Mouse (Mus musculus): ENCODE measurements around the gene Pnliprp1.

The Pnliprp1 gene

DNA sequence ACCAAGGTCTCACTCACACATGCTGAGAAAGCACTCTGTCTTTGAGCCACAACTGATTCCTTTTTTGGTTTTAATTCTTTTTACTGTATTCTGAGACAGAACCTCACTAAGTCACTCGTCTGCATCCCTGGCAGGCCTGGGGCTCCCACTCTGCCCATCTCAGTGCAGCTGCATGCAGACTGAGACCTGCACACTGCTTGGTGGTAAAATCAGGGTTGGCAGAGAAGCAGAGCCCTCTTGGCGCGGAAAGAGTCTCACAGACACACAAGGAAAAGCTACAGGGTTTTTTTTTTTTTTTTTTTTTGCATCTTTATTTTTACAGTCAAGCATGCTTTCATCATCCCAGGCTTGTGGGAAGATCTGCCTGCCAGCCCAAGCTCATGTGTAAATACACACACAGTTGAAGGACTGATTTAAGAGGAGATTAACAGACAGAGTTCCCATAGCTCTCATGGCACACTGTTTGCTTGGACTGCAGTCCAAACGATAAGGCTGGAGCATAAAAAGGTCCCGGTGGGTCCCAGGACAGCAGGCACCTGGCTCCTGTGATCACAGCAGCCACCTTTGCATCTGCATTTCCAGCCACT, at the start of gene Pnliprp1:
Gene Pnliprp1 (plus strand): TSS at position 443 of the 587 bp plus-strand sequence.
- no peak for DNase-seq (ENCODE audit: low spot score)

DNA sequence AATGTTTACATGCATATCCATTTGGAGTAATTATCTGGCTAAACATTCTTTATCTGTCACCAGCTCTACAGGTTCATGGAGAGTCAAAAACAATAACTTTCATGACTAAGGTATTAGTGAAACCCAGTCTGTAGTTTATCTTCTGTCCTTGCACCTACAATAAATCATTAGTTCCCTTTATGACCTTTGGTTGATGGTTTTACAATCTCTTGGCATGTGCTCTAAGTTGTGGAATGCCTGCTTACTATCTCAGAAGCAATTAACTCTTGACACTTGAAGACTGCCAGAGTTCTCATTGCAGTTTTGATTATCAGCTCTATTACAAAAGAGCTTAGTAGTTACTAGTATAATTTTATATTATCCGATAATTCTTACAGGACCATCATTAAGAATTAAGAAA, 39.8 kb upstream of the Pnliprp1 start:
- no peak for DNase-seq (ENCODE audit: low spot score)

DNA sequence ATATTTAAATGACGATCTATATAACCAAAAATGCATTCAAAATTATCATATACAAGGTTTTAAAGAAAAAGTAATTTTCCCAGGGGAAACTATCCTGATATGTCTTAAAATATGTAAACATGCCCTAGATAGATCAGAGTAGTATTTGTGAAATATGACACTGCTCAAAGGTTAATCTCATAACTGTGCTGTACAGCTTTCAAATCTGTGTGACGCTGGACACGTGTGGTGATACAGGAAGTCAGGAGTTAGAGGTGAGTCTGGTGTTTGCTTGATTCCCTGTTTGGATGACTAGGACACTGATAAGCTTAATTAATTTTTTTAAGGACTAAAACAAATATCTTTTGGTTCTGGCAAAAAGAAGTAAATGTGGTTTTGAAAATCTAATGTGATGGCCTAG, 33.4 kb upstream of the Pnliprp1 start:
- no peak for DNase-seq (ENCODE audit: low spot score)

DNA sequence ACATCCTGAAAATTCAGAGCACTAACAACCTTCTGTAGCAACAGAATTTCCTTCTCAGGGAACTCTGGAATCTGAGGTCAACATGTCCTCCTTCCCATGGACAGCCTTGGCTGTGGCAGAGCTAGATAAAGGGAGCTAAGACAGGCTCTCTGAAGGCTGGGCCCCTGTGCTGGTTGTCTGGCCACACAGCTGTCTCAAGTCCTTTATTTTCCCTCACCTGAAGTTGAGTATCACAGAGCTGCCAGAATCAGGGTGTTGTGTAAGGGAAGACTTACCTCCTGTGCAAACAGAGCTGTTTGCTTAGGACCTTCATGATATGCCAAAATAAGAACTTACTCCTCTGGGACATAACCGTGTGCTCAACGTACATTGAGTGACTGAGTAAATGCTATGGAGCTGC, 32.5 kb upstream of the Pnliprp1 start:
- DNase-seq (ENCODE audit: low spot score), result no peak

DNA sequence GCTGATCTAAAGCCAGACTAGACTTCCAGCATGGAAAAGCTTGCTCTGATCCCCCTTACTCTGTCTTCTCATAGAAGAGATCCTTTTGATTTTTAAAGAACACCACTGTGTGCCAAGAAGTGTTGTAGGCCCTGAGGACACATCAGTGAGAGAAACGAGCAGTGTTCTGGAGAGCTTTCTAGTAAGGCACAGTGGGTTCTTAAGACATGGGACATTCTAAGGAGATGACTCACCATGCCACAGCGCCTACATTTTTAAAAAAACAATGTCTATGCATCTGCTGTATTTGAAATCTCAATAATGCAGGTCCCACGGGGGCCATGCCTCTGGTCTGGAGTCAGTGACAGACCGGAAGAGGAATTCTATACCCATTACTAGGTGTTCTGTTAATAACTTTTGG, 24.1 kb upstream of the Pnliprp1 start:
- no peak for DNase-seq (ENCODE audit: low spot score)

DNA sequence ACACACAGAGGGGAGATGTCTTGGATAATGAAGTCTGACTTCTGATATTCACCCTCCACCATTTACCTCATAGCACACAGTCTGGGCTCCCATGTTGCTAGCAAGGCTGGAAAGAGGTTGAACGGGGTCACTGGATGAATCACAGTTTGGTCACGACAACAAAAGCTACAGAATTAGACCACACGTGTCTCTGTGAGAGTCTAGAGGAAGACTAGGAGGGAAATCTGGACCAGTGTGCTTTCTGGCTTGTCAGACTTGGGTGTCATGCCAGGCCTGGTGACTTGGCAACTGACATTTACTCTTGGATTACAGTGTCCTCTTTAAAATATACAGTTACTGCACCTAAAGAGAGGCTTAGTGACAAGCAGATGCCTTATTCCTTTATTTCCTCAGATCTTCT, 20.1 kb upstream of the Pnliprp1 start:
- DNase-seq (ENCODE audit: low spot score), result no peak

DNA sequence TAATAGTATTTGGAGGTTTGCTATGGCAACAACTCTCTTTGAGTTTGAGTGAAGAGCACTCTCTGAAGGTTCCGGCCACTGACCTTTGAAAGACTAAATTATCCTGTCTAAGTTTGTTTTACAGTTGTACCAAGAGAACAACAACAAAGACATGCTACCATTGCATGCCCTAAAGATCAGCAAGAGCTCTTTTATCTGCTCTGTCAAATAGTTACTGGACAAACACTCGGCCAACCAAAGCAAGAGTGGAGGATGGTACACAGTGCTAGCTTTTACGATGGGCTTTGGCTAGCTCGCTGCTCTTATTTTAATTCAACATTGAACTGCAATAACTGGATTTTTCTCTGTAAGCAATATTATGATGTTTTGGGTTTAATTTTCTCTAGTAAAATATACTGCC, 10.8 kb upstream of the Pnliprp1 start:
- DNase-seq (ENCODE audit: low spot score), result no peak

DNA sequence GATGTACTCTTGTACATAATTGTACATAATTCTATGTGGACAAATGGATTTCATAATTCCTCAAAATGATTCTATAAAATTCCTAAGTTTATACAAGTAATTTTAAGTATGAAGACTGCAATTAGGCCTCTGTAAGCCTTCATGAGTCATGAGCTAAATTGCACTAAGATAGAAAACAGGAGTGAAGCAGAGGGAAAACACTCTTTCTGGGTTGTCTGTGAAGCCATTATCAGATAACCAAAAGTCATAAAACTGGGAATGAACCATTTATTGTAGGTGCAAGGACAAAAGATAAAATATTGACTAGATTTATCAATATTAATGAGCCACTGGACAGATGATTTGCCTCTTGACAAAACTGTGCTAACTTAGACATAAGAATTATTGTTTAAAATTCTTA, 8.2 kb upstream of the Pnliprp1 start:
- DNase-seq (ENCODE audit: low spot score), result no peak

DNA sequence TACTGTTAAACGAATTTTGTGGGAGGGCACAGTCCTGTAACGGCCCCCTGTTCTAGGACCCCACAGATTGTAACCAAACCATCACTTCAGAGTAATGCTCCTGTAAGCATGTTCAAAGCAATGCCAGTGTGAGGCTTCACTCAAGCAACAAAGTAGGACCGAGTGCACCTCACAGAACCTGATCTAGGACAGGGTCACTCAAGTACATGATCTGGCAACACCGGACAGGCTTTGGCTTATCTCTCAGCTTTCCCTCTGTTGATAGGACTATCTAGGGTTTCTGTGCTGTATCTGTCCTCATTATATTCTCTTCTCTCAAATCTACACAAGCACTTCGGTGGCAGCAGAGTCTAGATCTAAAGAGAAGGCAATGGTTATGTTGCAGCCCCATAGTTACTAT, 2.1 kb upstream of the Pnliprp1 start:
- DNase-seq (ENCODE audit: low spot score), result no peak

DNA sequence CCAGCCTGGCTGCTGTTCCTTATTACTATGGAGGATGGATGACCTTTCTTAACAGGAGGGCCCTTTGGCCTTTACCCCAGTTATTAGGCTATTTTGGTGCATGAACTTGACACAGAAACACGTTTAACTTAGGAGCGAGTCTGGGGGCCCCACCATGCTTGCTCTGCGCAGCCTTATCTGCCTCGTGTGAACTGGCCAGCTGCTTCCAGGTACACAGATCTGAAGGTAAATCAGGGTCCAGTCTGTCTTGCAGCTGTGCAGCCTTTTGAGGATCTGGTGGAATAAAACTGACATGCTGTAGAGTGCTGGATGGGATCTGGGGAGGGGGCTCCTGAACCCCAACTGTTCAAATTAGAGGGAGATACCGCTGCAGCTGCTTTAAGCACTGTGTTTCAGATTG, 931 bp upstream of the Pnliprp1 start:
- DNase-seq (ENCODE audit: low spot score), result no peak

DNA sequence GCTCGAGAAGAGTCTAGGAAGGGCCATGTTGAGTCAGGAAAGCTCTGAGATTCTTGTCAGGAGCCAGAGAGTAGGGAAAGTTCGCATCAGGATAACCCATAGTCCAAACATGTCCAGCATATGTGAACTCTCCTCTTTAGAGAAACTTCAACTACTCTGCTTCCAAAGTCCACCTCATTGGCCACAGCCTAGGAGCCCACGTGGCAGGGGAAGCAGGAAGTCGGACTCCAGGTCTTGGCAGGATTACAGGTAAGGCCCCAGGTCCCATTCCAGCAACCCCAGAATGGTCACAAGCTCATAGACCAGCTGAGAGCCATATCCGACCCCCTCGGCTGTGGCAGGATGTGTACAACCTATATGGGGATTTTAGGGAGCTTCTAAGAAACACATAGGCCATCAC, 4.5 kb downstream of the Pnliprp1 start:
- DNase-seq (ENCODE audit: low spot score), result no peak

DNA sequence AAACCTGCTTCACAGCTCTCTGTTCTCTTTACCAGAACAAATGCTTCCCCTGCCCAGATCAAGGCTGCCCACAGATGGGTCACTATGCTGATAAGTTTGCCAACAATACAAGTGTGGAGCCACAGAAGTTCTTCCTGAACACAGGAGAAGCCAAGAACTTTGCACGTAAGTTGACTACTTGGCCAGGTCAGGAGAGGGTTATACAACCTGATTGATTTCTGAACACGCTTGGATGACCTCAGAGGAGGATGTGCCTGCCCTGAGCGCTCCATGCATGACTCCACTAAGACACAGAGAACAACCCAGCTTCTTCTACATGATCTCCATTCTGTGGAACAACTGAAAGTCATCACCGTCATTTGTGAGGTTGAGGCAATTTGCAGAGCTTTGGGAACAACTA, 9.4 kb downstream of the Pnliprp1 start:
- no peak for DNase-seq (ENCODE audit: low spot score)

DNA sequence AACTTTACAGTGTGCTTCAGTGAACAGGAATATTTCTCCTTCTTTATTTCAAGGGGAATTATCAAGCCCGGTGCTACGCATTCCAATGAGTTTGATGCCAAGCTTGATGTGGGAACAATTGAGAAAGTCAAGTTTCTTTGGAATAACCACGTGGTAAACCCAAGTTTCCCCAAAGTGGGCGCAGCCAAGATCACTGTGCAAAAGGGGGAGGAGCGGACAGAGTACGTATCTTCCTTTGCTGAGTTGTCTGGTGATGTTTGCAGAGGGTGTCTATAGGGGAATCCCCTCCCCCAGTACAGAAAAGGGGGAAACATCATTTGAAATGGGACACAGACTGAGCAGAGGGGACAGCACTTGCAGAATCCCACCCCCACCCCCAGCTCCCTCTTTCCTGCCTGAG, 12.3 kb downstream of the Pnliprp1 start:
- DNase-seq (ENCODE audit: low spot score), result no peak

DNA sequence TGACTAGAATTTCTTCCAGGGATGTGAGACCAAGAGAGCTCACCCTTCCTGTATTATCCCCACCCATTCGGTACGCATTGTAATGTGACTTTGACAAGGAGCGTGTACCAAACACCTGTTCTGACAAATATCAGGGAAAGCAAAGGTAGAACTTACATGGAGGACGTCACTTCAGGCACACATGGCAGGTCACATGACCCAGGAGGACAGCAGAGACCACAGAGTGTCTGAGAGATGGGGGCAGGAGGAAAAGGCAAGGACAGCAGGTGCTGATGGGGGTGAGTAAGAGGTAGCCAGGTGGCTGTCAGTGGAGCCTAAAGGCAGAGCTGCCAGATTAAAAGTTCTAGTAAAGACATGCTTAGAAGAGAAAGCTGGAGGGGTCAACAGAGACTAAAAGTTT, 14.0 kb downstream of the Pnliprp1 start:
- DNase-seq (ENCODE audit: low spot score), result no peak

DNA sequence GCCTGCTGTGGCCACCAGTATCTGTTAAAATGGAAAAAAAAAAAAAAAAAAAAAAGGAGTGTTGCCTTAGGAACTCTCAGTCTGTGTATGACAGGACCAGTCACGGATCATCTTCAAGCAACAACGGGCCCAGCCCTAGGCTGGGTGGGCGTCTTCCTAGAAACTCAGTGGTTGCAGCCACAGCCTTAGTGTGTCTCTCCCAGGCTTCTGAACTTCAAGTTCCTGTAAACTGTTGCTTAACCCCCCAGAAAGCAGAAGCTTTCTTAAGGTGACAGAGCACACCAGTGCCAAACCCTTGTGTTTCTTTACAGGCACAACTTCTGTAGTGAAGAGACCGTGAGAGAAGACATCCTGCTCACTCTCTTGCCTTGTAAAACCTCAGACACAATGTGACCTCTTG, 15.0 kb downstream of the Pnliprp1 start:
- DNase-seq (ENCODE audit: low spot score), result no peak

DNA sequence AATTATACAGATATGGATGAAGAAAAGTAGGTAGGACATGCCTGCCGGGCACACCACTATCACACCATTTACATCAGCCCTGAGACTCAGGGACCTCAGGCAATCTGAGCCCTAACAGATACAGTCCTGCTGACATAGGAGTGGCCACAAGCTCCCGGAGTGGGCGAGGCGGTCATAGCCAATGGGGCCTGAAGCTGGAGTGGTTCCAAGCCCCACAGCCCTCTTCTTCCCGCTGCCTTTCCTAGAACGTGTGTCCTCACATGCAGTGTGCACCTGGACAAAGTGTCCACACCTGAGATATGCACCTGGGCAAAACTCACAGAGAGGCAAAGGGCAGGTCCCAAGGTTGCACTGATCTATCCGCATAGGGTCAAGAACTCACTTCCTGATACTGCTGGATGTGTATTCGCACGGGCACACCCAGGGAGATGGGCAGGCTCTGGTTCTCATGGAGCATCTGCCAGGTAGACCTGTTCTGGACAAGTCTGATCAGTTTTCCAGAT, 18.9 kb downstream of the Pnliprp1 start:
- no peak for DNase-seq (ENCODE audit: low spot score)

DNA sequence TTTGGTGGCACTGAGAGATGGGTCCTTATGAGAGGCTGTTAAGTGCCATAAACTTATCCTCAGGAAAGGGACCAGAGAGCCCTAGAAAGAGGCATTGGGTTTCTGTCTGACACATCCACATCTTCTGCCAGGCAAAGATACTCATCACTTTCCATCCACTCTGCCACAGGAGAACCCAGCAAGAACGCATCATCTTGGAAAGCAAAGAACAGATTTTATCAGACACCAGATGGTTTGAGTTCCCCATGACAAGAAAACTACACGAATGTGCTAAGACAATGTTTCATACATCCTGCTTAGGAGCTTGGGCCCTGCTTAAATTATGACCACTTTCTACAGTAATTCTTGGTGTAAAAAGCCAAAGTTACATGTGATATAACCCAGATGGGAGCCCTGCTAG, 22.1 kb downstream of the Pnliprp1 start:
- peak; percentile 11 for DNase-seq (ENCODE audit: low spot score)

DNA sequence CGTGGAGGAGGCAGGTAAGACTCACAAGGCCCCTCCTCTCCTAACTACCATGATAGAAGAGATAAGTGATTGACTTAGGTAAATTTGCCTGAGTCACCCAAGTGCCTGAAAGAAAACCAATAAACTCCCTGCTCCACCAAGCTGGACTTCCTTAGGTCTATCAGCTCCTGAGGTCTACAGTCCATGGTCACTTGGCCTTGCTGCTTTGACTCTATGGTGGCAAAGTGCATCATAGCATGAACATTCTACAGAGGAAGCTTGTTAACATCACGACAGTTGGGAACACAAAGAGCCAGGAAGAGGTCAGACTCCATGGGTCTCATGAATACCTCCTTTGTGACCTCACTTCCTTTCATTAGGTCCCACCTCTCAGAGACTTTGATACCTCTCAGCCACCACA, 22.8 kb downstream of the Pnliprp1 start:
- DNase-seq (ENCODE audit: low spot score), result no peak

DNA sequence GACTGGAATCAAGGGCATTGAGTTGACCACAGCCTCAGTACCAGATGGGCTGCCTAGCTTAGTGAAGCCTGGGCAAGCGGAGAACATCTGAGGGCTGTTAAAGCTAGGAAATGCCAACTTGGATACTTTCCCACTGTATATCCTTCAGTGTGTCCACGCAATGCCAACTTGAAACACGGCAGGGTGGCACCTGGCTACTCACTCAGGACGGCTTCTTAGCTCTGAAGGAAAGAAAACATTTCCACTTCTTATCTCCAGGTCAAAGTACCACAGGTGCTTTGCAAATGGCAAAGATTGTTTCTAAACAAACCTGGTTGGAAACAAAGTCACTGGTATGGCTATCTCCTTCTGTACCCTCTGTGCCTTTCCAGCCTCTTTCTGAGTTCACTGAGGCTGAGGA, 30.2 kb downstream of the Pnliprp1 start:
- no peak for DNase-seq (ENCODE audit: low spot score)

DNA sequence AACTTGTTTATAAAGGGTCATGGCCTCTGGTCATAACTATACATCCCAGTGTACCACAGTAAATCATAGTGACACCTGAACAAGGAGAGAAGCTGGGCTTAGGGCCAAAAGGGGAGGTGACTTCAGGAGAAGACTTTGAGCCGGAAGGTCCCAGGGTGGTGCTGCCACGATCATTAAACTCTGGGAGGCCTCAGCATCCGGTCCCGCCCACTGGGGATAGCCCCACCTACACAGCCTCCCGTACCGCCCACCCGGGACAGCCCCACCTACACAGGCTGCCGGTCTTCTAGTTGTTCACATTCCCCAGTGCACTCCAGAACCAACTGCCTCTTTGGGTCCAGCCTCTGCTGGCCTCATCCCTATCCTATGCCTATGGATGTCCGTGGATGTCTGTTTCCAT, 30.7 kb downstream of the Pnliprp1 start, which contains the start of gene Pnliprp2:
Gene Pnliprp2 (plus strand): TSS at position 297 of the 400 bp plus-strand sequence.
- DNase-seq (ENCODE audit: low spot score), result no peak

DNA sequence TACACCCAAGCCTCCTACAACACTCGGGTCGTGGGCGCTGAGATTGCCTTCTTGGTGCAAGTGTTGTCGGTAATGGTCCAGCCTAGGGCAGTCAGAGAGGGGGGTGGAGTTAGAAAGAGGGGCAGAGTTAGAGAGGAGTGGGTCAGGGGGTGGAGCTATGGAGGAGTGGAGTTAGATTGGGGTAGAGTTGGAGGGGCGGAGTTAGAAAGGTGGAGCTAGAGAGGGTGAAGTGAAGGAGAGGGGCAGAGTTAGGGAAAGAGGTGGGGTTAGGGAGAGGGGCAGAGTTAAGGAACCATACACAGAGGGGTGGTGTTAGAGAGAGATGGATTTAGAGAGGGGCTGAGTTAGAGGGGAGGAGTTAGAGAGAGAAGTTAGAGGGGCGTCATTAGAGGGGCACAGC, 33.6 kb downstream of the Pnliprp1 start:
- DNase-seq (ENCODE audit: low spot score), result no peak

DNA sequence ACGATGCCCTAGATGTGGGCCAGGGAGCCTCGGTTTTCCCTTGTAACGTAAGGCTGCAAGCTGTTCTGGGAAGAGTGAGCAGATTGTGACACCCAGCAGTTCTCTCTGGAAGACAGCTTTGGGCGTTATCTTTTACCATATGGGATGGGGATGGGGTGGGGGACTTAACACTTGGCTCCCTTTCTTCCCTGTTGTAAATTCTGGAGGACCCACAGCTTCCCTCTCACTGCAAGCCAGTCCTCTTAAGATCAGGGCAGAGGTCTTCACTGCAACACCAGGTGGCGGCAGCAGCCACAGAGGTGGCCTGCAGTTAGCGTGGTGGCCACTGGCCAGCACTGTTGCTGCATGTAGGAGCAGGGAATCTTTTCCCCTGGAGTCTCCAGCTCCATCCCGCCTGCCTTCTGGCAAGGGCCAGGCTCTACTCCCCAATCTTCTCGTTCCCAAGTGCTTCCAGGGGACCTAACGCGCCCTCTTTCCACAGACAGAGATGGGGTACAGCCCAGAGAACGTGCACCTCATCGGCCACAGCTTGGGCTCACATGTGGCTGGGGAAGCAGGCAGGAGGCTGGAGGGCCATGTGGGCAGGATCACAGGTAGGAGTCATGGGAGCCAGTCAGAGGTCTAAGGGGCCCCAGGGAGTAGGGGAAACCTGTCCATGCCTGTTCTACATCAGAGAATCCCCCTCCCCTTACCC, 34.3 kb downstream of the Pnliprp1 start:
- DNase-seq (ENCODE audit: low spot score), result peak; percentile 65

DNA sequence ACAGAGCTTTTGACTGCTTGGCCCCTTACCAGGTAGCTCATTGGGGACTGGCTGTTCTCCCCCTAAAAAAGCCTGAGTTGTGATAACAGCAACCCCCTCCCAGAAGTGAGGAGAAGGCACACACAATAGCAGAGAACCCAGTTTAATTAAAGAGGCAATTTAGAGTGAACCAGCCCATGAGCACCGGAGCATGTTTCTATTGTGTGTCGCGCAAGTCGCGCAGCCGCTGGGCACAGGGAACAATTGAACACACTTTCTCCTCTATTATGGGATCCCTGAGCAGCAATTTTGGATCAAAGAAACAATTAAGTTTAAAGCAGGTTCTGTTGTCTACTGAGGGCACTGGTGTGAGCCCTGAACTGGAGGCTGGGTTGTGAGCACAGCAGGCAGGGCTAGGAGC, 38.6 kb downstream of the Pnliprp1 start:
- no peak for DNase-seq (ENCODE audit: low spot score)

DNA sequence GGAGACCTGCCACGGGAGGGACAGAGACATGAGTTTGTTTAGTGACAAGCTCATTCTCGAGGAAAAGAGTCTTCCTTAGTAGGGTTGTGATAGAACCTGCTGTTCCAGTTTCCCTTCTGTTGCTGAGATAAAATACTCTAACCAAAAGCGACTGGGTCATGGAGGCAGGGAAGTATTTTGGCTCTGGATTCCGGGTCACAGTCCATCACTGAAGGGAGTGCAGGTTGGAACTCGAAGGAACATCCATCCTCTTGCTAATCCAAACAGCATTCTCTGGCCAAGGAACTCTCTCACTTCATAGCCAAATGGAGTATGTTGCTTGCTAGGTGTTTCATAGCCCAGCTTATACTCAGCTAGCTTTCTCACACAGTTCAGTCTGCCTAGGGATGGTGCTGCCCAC, 47.8 kb downstream of the Pnliprp1 start:
- no peak for DNase-seq (ENCODE audit: low spot score)

Measured in layer of hippocampus, adult 11-12 months (tissue).